Mouse (Mus musculus) granulocyte monocyte progenitor cell, adult 5-6 weeks (primary cell): ENCODE results near the gene Jag2. TPM values are rescaled to one million over a fixed set of nuclear protein-coding genes. Genes with fewer than 3 reads are reported as not detected.

Experiments
- ATAC-seq: replicated peaks from 2 replicates; pipeline ENCODE4 v1.8.0; 2016; ENCODE audit warnings: mild to moderate bottlenecking, moderate TSS enrichment, inconsistent platforms; ENCODE audit not compliant: poor library complexity, severe bottlenecking
- total RNA-seq, 2 experiments: library from RNA; stranded (forward) in 1 of 2; stranded (reverse) in 1 of 2; fragments of 200-712, 200-1000 nt in 1 of 2; fragments of >200 nt in 1 of 2; fragmentation: Nextera tagmentation in 1 of 2; gene quantifications; 2 replicates each; pipeline ENCODE4 v1.2.3; 2014 to 2017

The Jag2 gene
- total RNA-seq, 2 experiments from 2014 or later: 0.95 to 1.4 TPM

GRCm38 (mm10) chr12:112941776-112942713, 12.5 kb upstream of the Jag2 start, which contains the start of gene Nudt14:
Gene Nudt14, minus strand, starts transcription at chr12:112942124.
- ATAC-seq: peak; percentile 75

GRCm38 (mm10) chr12:112941156-112941775, 11.7 kb upstream of the Jag2 start:
- no peak; the same call in 1 of the 2 replicates for ATAC-seq

- ATAC-seq: no peak
These were observed 11.1 kb upstream of the Jag2 start for GRCm38 (mm10) chr12:112940710-112941109.

- no peak for ATAC-seq
These were observed 10.7 kb upstream of the Jag2 start for GRCm38 (mm10) chr12:112940238-112940637.

GRCm38 (mm10) chr12:112938873-112939565, 9.4 kb upstream of the Jag2 start:
- peak; percentile 47 for ATAC-seq

- no peak for ATAC-seq
These were observed 8.8 kb upstream of the Jag2 start for GRCm38 (mm10) chr12:112938366-112938765.

- no peak for ATAC-seq
These were observed 8.3 kb upstream of the Jag2 start for GRCm38 (mm10) chr12:112937906-112938305.

- ATAC-seq: no peak
These were observed 3.1 kb upstream of the Jag2 start for GRCm38 (mm10) chr12:112932647-112933046.

- ATAC-seq: peak; percentile 24
These were observed 955 bp downstream of the Jag2 start for GRCm38 (mm10) chr12:112928401-112929241.

GRCm38 (mm10) chr12:112927265-112927664, 2.3 kb downstream of the Jag2 start:
- no peak for ATAC-seq

- ATAC-seq: no peak
These were observed 3.6 kb downstream of the Jag2 start for GRCm38 (mm10) chr12:112925950-112926349.

- ATAC-seq: no peak
These were observed 7.0 kb downstream of the Jag2 start for GRCm38 (mm10) chr12:112922541-112922940.

- ATAC-seq: no peak
These were observed 8.1 kb downstream of the Jag2 start for GRCm38 (mm10) chr12:112921518-112921917.

- peak; percentile 18 for ATAC-seq
These were observed 11.7 kb downstream of the Jag2 start for GRCm38 (mm10) chr12:112917906-112918305.

GRCm38 (mm10) chr12:112917486-112917885, 12.1 kb downstream of the Jag2 start:
- ATAC-seq: peak; percentile 60

- ATAC-seq: no peak
These were observed 12.7 kb downstream of the Jag2 start for GRCm38 (mm10) chr12:112916698-112917400.

- ATAC-seq: no peak
These were observed 14.0 kb downstream of the Jag2 start for GRCm38 (mm10) chr12:112915587-112915986.

- no peak for ATAC-seq
These were observed 15.0 kb downstream of the Jag2 start for GRCm38 (mm10) chr12:112914527-112914926.
